In the genomic region with DNA sequence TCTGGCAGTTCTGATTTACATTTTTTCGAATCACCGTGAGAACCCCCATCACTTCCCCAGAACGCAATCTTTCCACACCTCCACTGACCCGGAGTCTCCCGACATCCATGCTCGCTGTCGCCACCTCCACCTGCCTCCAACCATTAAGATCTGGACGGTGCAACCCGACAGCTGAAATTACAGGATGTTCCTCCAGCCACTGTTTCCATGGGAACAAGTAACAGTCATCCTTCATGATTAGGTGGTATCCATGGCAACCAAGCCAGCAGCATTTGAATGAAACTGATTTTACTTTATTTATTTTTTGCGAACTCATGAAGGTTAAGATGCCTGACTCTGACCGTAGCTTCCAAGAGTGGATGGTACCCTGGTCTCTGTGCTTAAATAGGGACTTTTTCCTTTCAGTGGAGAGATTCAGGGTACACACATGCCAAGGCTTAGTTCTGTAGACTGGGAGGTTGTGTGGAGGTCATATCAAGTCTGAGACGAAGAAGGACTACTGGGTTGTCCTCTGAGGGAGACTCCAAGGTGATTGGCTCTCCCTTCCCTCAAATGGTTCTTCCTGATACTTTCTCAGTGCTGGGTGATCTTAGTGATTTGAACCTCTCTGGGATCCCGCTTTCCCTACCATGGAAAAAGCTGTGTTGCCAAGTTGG, we compare ENCODE assay signal across 17 mouse cellular contexts.
DNase-seq lines count a peak whose midpoint lies in the region; ATAC-seq and TF ChIP-seq lines count a peak whose summit lies in the region.
"Had no signal": no experiment of that assay in that cellular context is flagged by ENCODE, and none has a peak within 500 bp of the region (broad histone marks: within the 10 kb centered on the region; RNA-seq: fewer than 3 reads in every experiment).

No protein-coding gene starts in this region.

- H3K27ac ChIP-seq in layer of hippocampus, adult 2 months, result peak overlapping the region; percentile 67
- H3K27ac ChIP-seq in hindbrain, embryonic 13.5 days, result peak overlapping the region; percentile 72
- peak overlapping the region; percentile 81 for H3K27ac ChIP-seq in midbrain, embryonic 16.5 days (ENCODE audit: low read length)
- H3K27ac ChIP-seq: heart, embryonic 13.5 days; limb, embryonic 13.5 days had no signal

- peak; percentile 70 for ATAC-seq in hindbrain, embryonic 13.5 days (ENCODE audit: low FRiP score)
- peak; percentile 84 for ATAC-seq in midbrain, embryonic 16.5 days
- ATAC-seq: inflammation-experienced regulatory T-cells, adult 6 months had no signal

- no peaks in the 10 kb centered on the region for H3K27me3 ChIP-seq in hindbrain, embryonic 13.5 days
- H3K27me3 ChIP-seq in midbrain, embryonic 16.5 days (ENCODE audit: control insufficient read depth, insufficient read depth, low read depth, low read length), result no peaks in the 10 kb centered on the region
- H3K27me3 ChIP-seq: heart, embryonic 13.5 days; limb, embryonic 13.5 days had no signal

- peak overlapping the region; percentile 34 for H3K4me3 ChIP-seq in layer of hippocampus, adult 2 months
- H3K4me3 ChIP-seq in hindbrain, embryonic 13.5 days, result no peak overlapping the region
- H3K4me3 ChIP-seq in midbrain, embryonic 16.5 days (ENCODE audit: low read depth, low read length), result no peak overlapping the region
- H3K4me3 ChIP-seq: erythroblast, embryonic 14.5 days; heart, embryonic 13.5 days; limb, embryonic 13.5 days had no signal

- H3K4me1 ChIP-seq in hindbrain, embryonic 13.5 days (replicated peaks), result peaks cover 16% of the 10 kb centered on the region
- peaks cover 14% of the 10 kb centered on the region for H3K4me1 ChIP-seq in midbrain, embryonic 16.5 days (ENCODE audit: control insufficient read depth, insufficient read depth, low read length)

- H3K4me2 ChIP-seq in hindbrain, embryonic 13.5 days, result peak overlapping the region; percentile 13; the same call in 1 of the 2 replicates
- peak overlapping the region; percentile 37; the same call in 1 of the 2 replicates for H3K4me2 ChIP-seq in midbrain, embryonic 16.5 days (ENCODE audit: low read length)
- H3K4me2 ChIP-seq: heart, embryonic 13.5 days; limb, embryonic 13.5 days; lung, embryonic 14.5 days had no signal

- peak; percentile 48 to 66 for DNase-seq in layer of hippocampus, adult 2 months (ENCODE audit: low spot score in 2 of 2)
- DNase-seq in layer of hippocampus, adult 9-10 months (ENCODE audit: low spot score), result no peak
- DNase-seq in brain, adult 2 months (ENCODE audit: low read depth, low spot score), result peak; percentile 85
- no peak for DNase-seq in cerebellum, postnatal 36 days
- no peak for DNase-seq in adrenal gland, adult 8-10 months
- DNase-seq in liver, result no peak
- DNase-seq: B cell, adult 2 months; gastrocnemius, postnatal 14 days; kidney, postnatal 25 days; lung, embryonic 14.5 days; thymus, adult 2 months had no signal

- no peaks in the 10 kb centered on the region for H3K36me3 ChIP-seq in hindbrain, embryonic 13.5 days
- no peaks in the 10 kb centered on the region for H3K36me3 ChIP-seq in midbrain, embryonic 16.5 days (ENCODE audit: control insufficient read depth, insufficient read depth, low read length)

- no peak overlapping the region for H3K9ac ChIP-seq in hindbrain, embryonic 13.5 days
- no peak overlapping the region for H3K9ac ChIP-seq in midbrain, embryonic 16.5 days (ENCODE audit: low read depth, low read length)
- H3K9ac ChIP-seq: heart, embryonic 13.5 days; limb, embryonic 13.5 days; lung, embryonic 14.5 days had no signal

- 44% methylated on average over 13 of the region's 13 CpGs for WGBS in hindbrain, embryonic 13.5 days
- WGBS in midbrain, embryonic 16.5 days, result 41% methylated on average over 13 of the region's 13 CpGs

- no peak for TF ChIP-seq CTCF in layer of hippocampus, adult 2 months (conservative IDR thresholded peaks at IDR 0.05)

- H3K9me3 ChIP-seq in hindbrain, embryonic 13.5 days, result no peaks in the 10 kb centered on the region
- H3K9me3 ChIP-seq in midbrain, embryonic 16.5 days (replicated peaks; ENCODE audit: control insufficient read depth, low read length, poor library complexity, severe bottlenecking), result no peaks in the 10 kb centered on the region
- H3K9me3 ChIP-seq: heart, embryonic 13.5 days; limb, embryonic 13.5 days had no signal

Comparison
In these comparisons a context has a peak if more than half of its experiments do, and no peak if none do; other contexts are left out.
1. DNase-seq: peak in layer of hippocampus, adult 2 months (2 of 2) and brain, adult 2 months (single experiment); none in layer of hippocampus, adult 9-10 months (single experiment), cerebellum, postnatal 36 days (0 of 2), adrenal gland, adult 8-10 months (single experiment) and liver (single experiment).
2. Peak in every context shown above with its lines, with median percentiles within 50 percentile points of each other: H3K27ac ChIP-seq.